Mouse (Mus musculus): Measurements from ENCODE around the gene 1700018F24Rik.

- TF ChIP-seq POLR2A (IDR thresholded peaks at IDR 0.05; ENCODE audit: control insufficient read depth, low read depth, low read length) (no peak), CTCF (IDR thresholded peaks at IDR 0.05; ENCODE audit: control insufficient read depth, insufficient read depth, insufficient replicate concordance, low read depth, low read length) (peak; percentile 69; the same call in 1 of the 2 replicates)
Observed at GRCm38 (mm10) chr5:145069707-145070106, 26.9 kb downstream of the 1700018F24Rik start.
